Mouse (Mus musculus) bone marrow, adult 2 months (tissue): Measurements from ENCODE around the gene Sesn2.

ENCODE experiments used
- CTCF ChIP-seq: fragments of 200-500 bp; IDR thresholded peaks from 2 replicates; pipeline ENCODE4 v1.5.1; 2011; ENCODE audit warnings: low read length, control low read depth; ENCODE audit not compliant: control insufficient read depth, insufficient read depth
- POLR2A ChIP-seq: fragments of 200-500 bp; IDR thresholded peaks from 2 replicates; pipeline ENCODE4 v1.6.1; 2011; ENCODE audit warnings: low read depth, mild to moderate bottlenecking, control low read depth, low read length, borderline replicate concordance; ENCODE audit not compliant: control insufficient read depth

DNA sequence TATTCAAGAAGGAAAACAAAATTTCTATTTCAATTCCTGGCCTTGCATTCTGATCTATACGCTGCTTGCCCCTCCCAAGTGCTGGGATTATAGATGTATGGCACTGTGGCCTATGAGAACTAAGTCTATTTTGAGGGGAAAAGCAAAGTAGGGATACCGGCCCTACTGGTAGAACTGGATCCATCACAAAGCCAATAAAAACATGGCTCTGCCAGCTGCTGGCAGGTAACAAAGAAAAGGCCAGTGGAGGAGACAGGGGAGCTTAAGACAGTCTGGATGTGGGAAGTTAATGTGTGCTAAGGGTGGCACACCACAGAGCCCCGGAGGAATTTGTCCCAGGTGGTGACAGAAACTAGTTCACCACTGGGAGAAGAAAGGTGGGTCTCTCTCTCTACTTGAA, 55.2 kb downstream of the Sesn2 start:
- TF ChIP-seq CTCF (no peak), POLR2A (no peak)
